Mouse (Mus musculus): ENCODE measurements around the gene Hmgxb4. TPM values are rescaled to one million over a fixed set of nuclear protein-coding genes. Genes with fewer than 3 reads are reported as not detected.

Gene Hmgxb4
- polyA plus RNA-seq, 1 experiment from 2014 or later, result 25.0 TPM

DNA sequence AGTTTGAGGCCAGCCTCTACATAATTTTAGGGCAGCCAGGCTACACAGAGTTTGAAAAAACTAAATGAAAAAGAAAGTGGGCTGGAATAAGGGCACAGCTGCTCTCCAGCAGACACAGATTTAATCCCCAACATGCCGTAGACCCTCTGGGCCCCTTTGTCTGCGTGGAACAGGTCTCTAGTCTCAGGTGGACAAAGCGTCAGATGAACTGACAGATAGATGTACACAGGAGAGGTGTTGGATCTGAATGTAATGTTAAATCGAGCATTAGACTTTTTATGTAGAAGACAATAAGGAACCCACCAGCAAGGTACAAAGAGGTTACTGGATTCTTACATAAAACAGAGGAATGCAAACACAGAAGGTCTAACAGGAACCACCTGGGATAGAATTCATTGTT is 32.7 kb downstream of the Hmgxb4 start:
- H3K4me1 ChIP-seq (replicated peaks; ENCODE audit: insufficient read depth, low read length), result no peaks in the 10 kb centered on the region
- no peaks in the 10 kb centered on the region for H3K9me3 ChIP-seq (replicated peaks; ENCODE audit: low read length)
- H3K4me3 ChIP-seq (replicated peaks; ENCODE audit: low read depth, low read length), result no peak overlapping the region
- H3K9ac ChIP-seq (ENCODE audit: low read depth, low read length), result no peak overlapping the region
- H3K27me3 ChIP-seq (ENCODE audit: insufficient read depth, low read length), result no peaks in the 10 kb centered on the region
- 96% methylated on average over 4 of the region's 4 CpGs for WGBS
- H3K27ac ChIP-seq, result no peak overlapping the region
- peaks cover 36% of the 10 kb centered on the region for H3K36me3 ChIP-seq (ENCODE audit: insufficient read depth, low read length)
- no peak for TF ChIP-seq CTCF (IDR thresholded peaks at IDR 0.05; ENCODE audit: low read depth)
- ATAC-seq (replicated peaks; ENCODE audit: low FRiP score, low read depth), result no peak
- DNase-seq (ENCODE audit: low spot score), result no peak
- H3K4me2 ChIP-seq (ENCODE audit: low read length), result no peak overlapping the region

DNA sequence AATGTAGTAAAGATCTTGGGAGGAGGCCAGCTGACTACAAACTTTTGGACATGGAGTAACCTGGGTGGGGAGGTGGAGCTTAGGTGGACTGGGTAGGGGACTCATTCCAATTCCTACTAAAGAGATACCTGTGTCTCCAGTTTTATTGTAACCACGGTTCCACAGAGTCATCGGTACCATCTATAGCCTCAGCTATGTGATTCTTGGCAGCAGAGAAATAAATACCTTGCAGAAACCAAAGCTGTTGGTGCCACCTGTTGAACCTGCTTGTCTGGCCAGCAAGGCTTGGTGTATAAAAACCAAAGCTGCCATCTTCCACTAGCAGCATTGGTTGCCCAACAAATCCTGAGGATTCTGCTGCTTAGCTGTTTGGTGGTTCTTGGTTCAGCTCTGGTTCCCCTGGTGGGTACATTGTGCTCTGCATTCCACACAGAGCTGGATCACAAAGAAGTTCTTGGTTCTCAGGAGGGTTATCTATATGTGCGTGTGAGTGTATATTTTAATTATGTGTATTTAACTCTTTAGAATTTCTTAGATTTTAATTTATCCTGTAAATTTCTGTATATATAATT is 37.4 kb downstream of the Hmgxb4 start:
- WGBS, result 94% methylated on average over 3 of the region's 3 CpGs
- TF ChIP-seq CTCF (IDR thresholded peaks at IDR 0.05; ENCODE audit: low read depth), result peak; percentile 13; the same call in 1 of the 2 replicates
- DNase-seq (ENCODE audit: low spot score), result no peak

GRCm38 (mm10) chr8:75032961-75033360 is 39.8 kb downstream of the Hmgxb4 start:
- TF ChIP-seq CTCF (IDR thresholded peaks at IDR 0.05; ENCODE audit: low read depth), result no peak
- Histone ChIP-seq H3K9me3 (replicated peaks; ENCODE audit: low read length) (no peaks in the 10 kb centered on the region), H3K4me1 (replicated peaks; ENCODE audit: insufficient read depth, low read length) (peaks cover 6% of the 10 kb centered on the region; the same call in 1 of the 2 replicates), H3K4me2 (ENCODE audit: low read length) (peak overlapping the region; percentile 84), H3K4me3 (replicated peaks; ENCODE audit: low read depth, low read length) (peak overlapping the region; percentile 74; the same call in 1 of the 2 replicates), H3K27me3 (ENCODE audit: insufficient read depth, low read length) (no peaks in the 10 kb centered on the region), H3K27ac (peak overlapping the region; percentile 88; the same call in 1 of the 2 replicates), H3K36me3 (ENCODE audit: insufficient read depth, low read length) (peaks cover 12% of the 10 kb centered on the region; the same call in 1 of the 2 replicates), H3K9ac (ENCODE audit: low read depth, low read length) (peak overlapping the region; percentile 53; the same call in 1 of the 2 replicates)
- WGBS, result 68% methylated on average over 5 of the region's 5 CpGs
- ATAC-seq (replicated peaks; ENCODE audit: low FRiP score, low read depth) (no peak), DNase-seq (ENCODE audit: low spot score) (no peak)

More for the DNA sequence above, 37.4 kb downstream of the Hmgxb4 start:
- H3K9ac ChIP-seq (ENCODE audit: low read depth, low read length), result no peak overlapping the region
- H3K4me2 ChIP-seq (ENCODE audit: low read length), result no peak overlapping the region
- ATAC-seq (replicated peaks; ENCODE audit: low FRiP score, low read depth), result no peak
- H3K27me3 ChIP-seq (ENCODE audit: insufficient read depth, low read length), result no peaks in the 10 kb centered on the region
- no peaks in the 10 kb centered on the region for H3K9me3 ChIP-seq (replicated peaks; ENCODE audit: low read length)
- peaks cover 6% of the 10 kb centered on the region; the same call in 1 of the 2 replicates for H3K4me1 ChIP-seq (replicated peaks; ENCODE audit: insufficient read depth, low read length)
- peaks cover 17% of the 10 kb centered on the region; the same call in 1 of the 2 replicates for H3K36me3 ChIP-seq (ENCODE audit: insufficient read depth, low read length)
- H3K27ac ChIP-seq, result no peak overlapping the region
- H3K4me3 ChIP-seq (replicated peaks; ENCODE audit: low read depth, low read length), result no peak overlapping the region

DNA sequence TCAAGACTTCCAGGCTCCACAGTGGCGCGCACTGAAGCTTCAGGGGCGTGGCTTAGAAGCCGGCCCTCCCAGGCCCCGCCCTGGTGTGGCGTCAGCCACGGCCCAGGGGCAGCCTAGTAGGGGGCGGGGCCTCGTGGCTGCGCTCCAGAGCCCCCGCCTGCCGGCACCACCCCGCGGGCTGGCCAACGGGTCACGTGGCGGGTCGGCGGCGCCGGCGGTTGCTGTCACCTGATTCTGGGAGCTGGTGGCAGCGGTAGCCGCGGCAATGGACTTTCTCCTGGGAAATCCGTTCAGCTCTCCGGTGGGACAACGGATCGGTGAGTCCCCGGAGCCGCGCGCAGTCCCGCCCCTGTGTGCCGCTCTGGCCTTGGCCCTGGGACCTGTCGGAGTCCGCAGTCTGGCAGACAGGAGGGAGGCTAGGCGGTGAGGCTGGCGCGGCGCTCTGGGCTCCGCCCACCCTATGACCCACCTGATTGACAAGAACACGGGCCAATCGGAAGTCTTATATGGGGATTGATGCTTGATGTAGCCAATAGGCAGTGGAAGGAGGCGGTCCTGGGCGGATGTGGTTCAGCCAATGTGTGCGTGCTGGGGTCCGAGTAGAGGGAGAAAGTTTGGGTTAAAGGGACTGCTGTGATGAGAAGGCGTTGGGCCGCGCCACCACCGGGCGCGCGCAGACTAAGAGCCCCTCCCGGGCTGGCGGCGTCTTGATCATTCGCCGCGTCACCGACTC is 40.5 kb downstream of the Hmgxb4 start, which contains the start of gene Tom1:
Gene Tom1 (plus strand): TSS at position 195 of the 733 bp plus-strand sequence.
- WGBS, result under 1% methylated on average over 61 of the region's 62 CpGs
- peak within 1 kb of the TSS; percentile 74 for H3K4me3 ChIP-seq (replicated peaks; ENCODE audit: low read depth, low read length)

GRCm38 (mm10) chr8:75034285-75034684 is 41.1 kb downstream of the Hmgxb4 start:
- ATAC-seq (replicated peaks; ENCODE audit: low FRiP score, low read depth), result no peak
- Histone ChIP-seq H3K4me1 (replicated peaks; ENCODE audit: insufficient read depth, low read length) (peaks cover 10% of the 10 kb centered on the region; the same call in 1 of the 2 replicates), H3K9me3 (replicated peaks; ENCODE audit: low read length) (no peaks in the 10 kb centered on the region), H3K27me3 (ENCODE audit: insufficient read depth, low read length) (no peaks in the 10 kb centered on the region), H3K36me3 (ENCODE audit: insufficient read depth, low read length) (peaks cover 3% of the 10 kb centered on the region; the same call in 1 of the 2 replicates), H3K4me2 (ENCODE audit: low read length) (peak overlapping the region; percentile 84), H3K9ac (ENCODE audit: low read depth, low read length) (peak overlapping the region; percentile 53), H3K27ac (peak overlapping the region; percentile 88), H3K4me3 (replicated peaks; ENCODE audit: low read depth, low read length) (peak overlapping the region; percentile 74)
- 2% methylated on average over 17 of the region's 17 CpGs for WGBS
- no peak for DNase-seq (ENCODE audit: low spot score)
- no peak for TF ChIP-seq CTCF (IDR thresholded peaks at IDR 0.05; ENCODE audit: low read depth)

More for the DNA sequence above, 40.5 kb downstream of the Hmgxb4 start, which contains the start of gene Tom1:
- H3K27ac ChIP-seq, result peak within 1 kb of the TSS; percentile 88
- TF ChIP-seq CTCF (IDR thresholded peaks at IDR 0.05; ENCODE audit: low read depth), result 0 out of 2 replicates have a peak, but pooled peaks have one; percentile 9
- DNase-seq (ENCODE audit: low spot score) (peak; percentile 97), ATAC-seq (replicated peaks; ENCODE audit: low FRiP score, low read depth) (peak; percentile 99)
- H3K27me3 ChIP-seq (ENCODE audit: insufficient read depth, low read length), result no peaks in the 10 kb centered on the region
- no peaks in the 10 kb centered on the region for H3K9me3 ChIP-seq (replicated peaks; ENCODE audit: low read length)
- peaks cover 6% of the 10 kb centered on the region; the same call in 1 of the 2 replicates for H3K4me1 ChIP-seq (replicated peaks; ENCODE audit: insufficient read depth, low read length)
- peaks cover 7% of the 10 kb centered on the region; the same call in 1 of the 2 replicates for H3K36me3 ChIP-seq (ENCODE audit: insufficient read depth, low read length)
- peak within 1 kb of the TSS; percentile 84 for H3K4me2 ChIP-seq (ENCODE audit: low read length)
- H3K9ac ChIP-seq (ENCODE audit: low read depth, low read length), result peak within 1 kb of the TSS; percentile 53

GRCm38 (mm10) chr8:75035640-75036039 is 42.5 kb downstream of the Hmgxb4 start:
- H3K4me2 ChIP-seq (ENCODE audit: low read length), result no peak overlapping the region
- no peaks in the 10 kb centered on the region for H3K9me3 ChIP-seq (replicated peaks; ENCODE audit: low read length)
- H3K36me3 ChIP-seq (ENCODE audit: insufficient read depth, low read length), result no peaks in the 10 kb centered on the region
- peaks cover 10% of the 10 kb centered on the region; the same call in 1 of the 2 replicates for H3K4me1 ChIP-seq (replicated peaks; ENCODE audit: insufficient read depth, low read length)
- no peak for DNase-seq (ENCODE audit: low spot score)
- no peak for TF ChIP-seq CTCF (IDR thresholded peaks at IDR 0.05; ENCODE audit: low read depth)
- H3K4me3 ChIP-seq (replicated peaks; ENCODE audit: low read depth, low read length), result no peak overlapping the region
- no peaks in the 10 kb centered on the region for H3K27me3 ChIP-seq (ENCODE audit: insufficient read depth, low read length)
- no peak overlapping the region for H3K27ac ChIP-seq
- no peak overlapping the region for H3K9ac ChIP-seq (ENCODE audit: low read depth, low read length)
- ATAC-seq (replicated peaks; ENCODE audit: low FRiP score, low read depth), result no peak

All from kidney, postnatal 0 days (tissue).